Mouse (Mus musculus): ENCODE results near the gene Pycr2. TPM values are rescaled to one million over a fixed set of nuclear protein-coding genes. Genes with fewer than 3 reads are reported as not detected.

Pycr2 gene
- polyA plus RNA-seq, 2 experiments = 62.5 to 91.5 TPM

DNA sequence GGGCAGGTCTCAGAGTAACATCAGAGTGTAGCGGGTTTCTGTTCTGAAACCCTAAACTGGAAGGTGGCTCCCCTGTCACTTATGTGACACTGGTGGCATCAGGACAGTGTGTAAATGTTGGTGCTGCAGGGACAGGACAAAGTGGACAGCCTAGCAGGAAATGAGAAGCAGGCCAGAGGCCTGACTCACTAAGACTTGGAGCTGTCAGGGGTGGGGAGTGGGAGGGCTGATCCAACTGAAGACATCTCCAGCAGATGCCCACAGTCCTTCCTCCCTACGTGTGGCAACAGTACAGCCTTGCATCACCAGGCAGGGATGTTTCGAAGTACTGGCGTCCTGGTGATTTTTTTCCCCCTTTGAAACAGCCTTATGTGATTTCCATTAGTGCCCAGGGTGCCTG, 40.5 kb downstream of the Pycr2 start:
- WGBS = 58% methylated on average over 4 of the region's 4 CpGs
- Histone ChIP-seq H3K4me1 (ENCODE audit: control insufficient read depth, insufficient read depth, low read length) (peaks cover 44% of the 10 kb centered on the region), H3K36me3 (ENCODE audit: control insufficient read depth, insufficient read depth, low read length) (peaks cover 28% of the 10 kb centered on the region), H3K4me3 (replicated peaks; ENCODE audit: low read length) (no peak overlapping the region), H3K9ac (ENCODE audit: low read depth, low read length, severe bottlenecking) (no peak overlapping the region), H3K27ac (replicated peaks; ENCODE audit: low read depth, low read length) (peak overlapping the region; percentile 90), H3K9me3 (ENCODE audit: control insufficient read depth, low read length) (no peaks in the 10 kb centered on the region), H3K27me3 (ENCODE audit: control insufficient read depth, insufficient read depth, low read length) (no peaks in the 10 kb centered on the region), H3K4me2 (replicated peaks; ENCODE audit: low read depth, low read length, severe bottlenecking) (peak overlapping the region; percentile 43)
- DNase-seq (ENCODE audit: low spot score) (no peak), ATAC-seq (ENCODE audit: low FRiP score, low read depth) (no peak)
- TF ChIP-seq POLR2A (IDR thresholded peaks at IDR 0.05; ENCODE audit: borderline replicate concordance, extremely low read depth, insufficient read depth, insufficient read length) = no peak

GRCm38 (mm10) chr1:180945001-180945980, 41.2 kb downstream of the Pycr2 start:
- Histone ChIP-seq H3K4me2 (replicated peaks; ENCODE audit: low read depth, low read length, severe bottlenecking) (peak overlapping the region; percentile 43), H3K27ac (replicated peaks; ENCODE audit: low read depth, low read length) (peak overlapping the region; percentile 90), H3K9ac (ENCODE audit: low read depth, low read length, severe bottlenecking) (peak overlapping the region; percentile 21), H3K9me3 (ENCODE audit: control insufficient read depth, low read length) (no peaks in the 10 kb centered on the region), H3K36me3 (ENCODE audit: control insufficient read depth, insufficient read depth, low read length) (peaks cover 35% of the 10 kb centered on the region), H3K4me1 (ENCODE audit: control insufficient read depth, insufficient read depth, low read length) (peaks cover 44% of the 10 kb centered on the region), H3K27me3 (ENCODE audit: control insufficient read depth, insufficient read depth, low read length) (no peaks in the 10 kb centered on the region), H3K4me3 (replicated peaks; ENCODE audit: low read length) (peak overlapping the region; percentile 17)
- DNase-seq (ENCODE audit: low spot score) (peak; percentile 94), ATAC-seq (ENCODE audit: low FRiP score, low read depth) (peak; percentile 90)
- no peak for TF ChIP-seq POLR2A (IDR thresholded peaks at IDR 0.05; ENCODE audit: borderline replicate concordance, extremely low read depth, insufficient read depth, insufficient read length)
- WGBS = 16% methylated on average over 20 of the region's 20 CpGs

GRCm38 (mm10) chr1:180946448-180946847, 42.4 kb downstream of the Pycr2 start:
- Histone ChIP-seq H3K36me3 (ENCODE audit: control insufficient read depth, insufficient read depth, low read length) (peaks cover 38% of the 10 kb centered on the region), H3K27me3 (ENCODE audit: control insufficient read depth, insufficient read depth, low read length) (no peaks in the 10 kb centered on the region), H3K9ac (ENCODE audit: low read depth, low read length, severe bottlenecking) (no peak overlapping the region), H3K9me3 (ENCODE audit: control insufficient read depth, low read length) (no peaks in the 10 kb centered on the region), H3K4me1 (ENCODE audit: control insufficient read depth, insufficient read depth, low read length) (peaks cover 40% of the 10 kb centered on the region), H3K4me3 (replicated peaks; ENCODE audit: low read length) (no peak overlapping the region), H3K27ac (replicated peaks; ENCODE audit: low read depth, low read length) (peak overlapping the region; percentile 90), H3K4me2 (replicated peaks; ENCODE audit: low read depth, low read length, severe bottlenecking) (peak overlapping the region; percentile 43)
- no peak for TF ChIP-seq POLR2A (IDR thresholded peaks at IDR 0.05; ENCODE audit: borderline replicate concordance, extremely low read depth, insufficient read depth, insufficient read length)
- 78% methylated on average over 6 of the region's 6 CpGs for WGBS
- DNase-seq (ENCODE audit: low spot score) (no peak), ATAC-seq (ENCODE audit: low FRiP score, low read depth) (no peak)

DNA sequence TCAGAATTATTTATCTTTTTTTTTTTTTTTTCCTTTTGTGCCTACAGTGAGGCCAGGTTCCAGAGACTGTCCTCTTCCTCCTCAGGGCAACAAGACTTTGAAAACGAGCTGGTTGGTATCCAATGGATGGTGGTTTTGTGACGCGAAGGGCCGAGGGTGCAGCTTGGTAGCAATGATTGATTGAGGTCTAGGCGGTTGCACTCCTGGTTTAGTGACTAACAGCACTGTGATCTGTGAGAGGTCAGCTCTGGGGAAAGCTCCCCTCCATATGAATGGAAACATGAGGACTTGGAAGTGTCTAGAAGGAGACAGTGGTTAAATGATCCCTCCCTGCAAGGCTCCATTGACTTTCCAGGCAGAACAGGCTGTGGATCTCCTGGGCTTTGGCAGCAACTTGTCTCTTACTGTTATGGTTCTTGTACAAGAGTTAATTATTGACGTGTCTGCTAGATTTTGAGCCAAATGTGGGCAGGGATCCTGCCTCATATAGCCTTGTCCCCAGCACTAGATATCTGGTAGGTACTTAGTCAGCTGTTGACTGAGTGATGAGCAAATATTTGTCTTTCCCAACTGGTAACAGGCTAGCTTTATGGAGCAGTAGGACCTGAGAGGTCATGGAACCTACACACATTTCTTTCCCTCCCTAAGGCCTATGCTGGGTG, 48.1 kb downstream of the Pycr2 start:
- Histone ChIP-seq H3K27ac (replicated peaks; ENCODE audit: low read depth, low read length) (no peak overlapping the region), H3K9ac (ENCODE audit: low read depth, low read length, severe bottlenecking) (no peak overlapping the region), H3K27me3 (ENCODE audit: control insufficient read depth, insufficient read depth, low read length) (no peaks in the 10 kb centered on the region), H3K9me3 (ENCODE audit: control insufficient read depth, low read length) (no peaks in the 10 kb centered on the region), H3K4me3 (replicated peaks; ENCODE audit: low read length) (no peak overlapping the region), H3K36me3 (ENCODE audit: control insufficient read depth, insufficient read depth, low read length) (peaks cover 75% of the 10 kb centered on the region), H3K4me1 (ENCODE audit: control insufficient read depth, insufficient read depth, low read length) (no peaks in the 10 kb centered on the region), H3K4me2 (replicated peaks; ENCODE audit: low read depth, low read length, severe bottlenecking) (no peak overlapping the region)
- no peak for DNase-seq (ENCODE audit: low spot score)
- WGBS = 75% methylated on average over 6 of the region's 6 CpGs
- ATAC-seq (ENCODE audit: low FRiP score, low read depth) = no peak
- TF ChIP-seq POLR2A (IDR thresholded peaks at IDR 0.05; ENCODE audit: borderline replicate concordance, extremely low read depth, insufficient read depth, insufficient read length) = no peak

DNA sequence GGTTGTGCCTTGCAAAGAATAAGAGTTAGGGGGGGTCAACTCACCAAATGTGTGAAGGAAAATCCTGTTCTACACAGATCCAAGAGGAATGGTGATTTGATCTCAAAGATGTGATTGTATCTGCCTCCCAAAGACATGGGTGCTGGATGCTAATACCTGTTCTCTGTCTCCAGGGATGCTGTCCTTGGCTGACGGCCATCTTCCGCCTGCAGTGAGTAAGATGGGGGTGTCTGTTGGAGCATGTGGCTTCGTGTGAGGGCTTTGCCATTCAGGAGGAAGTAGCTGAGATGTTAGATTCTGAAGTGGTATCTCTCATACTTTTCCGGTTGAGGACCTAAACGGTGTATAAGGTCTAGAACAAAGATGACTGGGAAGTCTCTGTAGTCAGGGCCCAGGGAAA, 48.7 kb downstream of the Pycr2 start:
- no peak for ATAC-seq (ENCODE audit: low FRiP score, low read depth)
- Histone ChIP-seq H3K9me3 (ENCODE audit: control insufficient read depth, low read length) (no peaks in the 10 kb centered on the region), H3K4me1 (ENCODE audit: control insufficient read depth, insufficient read depth, low read length) (no peaks in the 10 kb centered on the region), H3K27ac (replicated peaks; ENCODE audit: low read depth, low read length) (no peak overlapping the region), H3K9ac (ENCODE audit: low read depth, low read length, severe bottlenecking) (no peak overlapping the region), H3K27me3 (ENCODE audit: control insufficient read depth, insufficient read depth, low read length) (no peaks in the 10 kb centered on the region), H3K4me2 (replicated peaks; ENCODE audit: low read depth, low read length, severe bottlenecking) (no peak overlapping the region), H3K4me3 (replicated peaks; ENCODE audit: low read length) (no peak overlapping the region), H3K36me3 (ENCODE audit: control insufficient read depth, insufficient read depth, low read length) (peaks cover 75% of the 10 kb centered on the region)
- 96% methylated on average over 5 of the region's 5 CpGs for WGBS
- no peak for DNase-seq (ENCODE audit: low spot score)
- TF ChIP-seq POLR2A (IDR thresholded peaks at IDR 0.05; ENCODE audit: borderline replicate concordance, extremely low read depth, insufficient read depth, insufficient read length) = no peak

Measured in limb, embryonic 14.5 days (tissue).